Mouse (Mus musculus) G1E (cell line): ENCODE measurements at regions not wholly inside any gene's neighbourhood (a gene's known extent, or its start where the extent isn't known, plus 50 kb on each side); places are given as distances from the start of the nearest gene placed in this dataset.

Source experiments
- ATAC-seq: 2 replicates; pipeline ENCODE4 v1.8.0; 2016; ENCODE audit warnings: mild to moderate bottlenecking; ENCODE audit not compliant: insufficient number of reproducible peaks, poor library complexity, low FRiP score, severe bottlenecking; ENCODE audit errors: extremely low read depth
- DNase-seq: peaks from one replicate; pipeline ENCODE4 v3.0.0; 2012; ENCODE audit warnings: low spot score
- H3K27me3 ChIP-seq: 2 replicates; pipeline ENCODE4 v1.6.1; 2012; ENCODE audit warnings: mild to moderate bottlenecking, low read length, inconsistent platforms; ENCODE audit not compliant: insufficient read depth
- H3K36me3 ChIP-seq: replicated peaks from 2 replicates; pipeline ENCODE3; 2012; ENCODE audit warnings: mild to moderate bottlenecking, inconsistent platforms
- H3K4me1 ChIP-seq: 2 replicates; pipeline ENCODE4 v1.6.1; 2012; ENCODE audit warnings: low read depth, low read length, inconsistent platforms, mixed read lengths; ENCODE audit not compliant: insufficient read depth
- H3K4me3 ChIP-seq: 2 replicates; pipeline ENCODE4 v1.5.1; 2012; ENCODE audit warnings: low read depth, mild to moderate bottlenecking, inconsistent platforms, low read length, moderate library complexity, mixed read lengths
- H3K9me3 ChIP-seq: replicated peaks from 2 replicates; pipeline ENCODE4 v1.6.1; 2012; ENCODE audit warnings: inconsistent platforms
- CTCF ChIP-seq: IDR thresholded peaks from 2 replicates; pipeline ENCODE4 v1.5.1; 2012; ENCODE audit warnings: low read depth, low read length, inconsistent platforms, mixed read lengths
- GATA1 ChIP-seq: IDR thresholded peaks from 2 replicates; pipeline ENCODE4 v1.6.1; 2012; ENCODE audit warnings: borderline replicate concordance, low read length, inconsistent platforms, mixed read lengths
- GATA2 ChIP-seq: IDR thresholded peaks from 2 replicates; pipeline ENCODE4 v1.6.1; 2012; ENCODE audit warnings: low read depth, low read length, inconsistent platforms, borderline replicate concordance
- POLR2AphosphoS5 ChIP-seq: IDR thresholded peaks from 2 replicates; pipeline ENCODE4 v1.6.1; 2012; ENCODE audit warnings: low read depth, low read length, inconsistent platforms; ENCODE audit not compliant: insufficient replicate concordance
- TAL1 ChIP-seq: conservative IDR thresholded peaks from 2 replicates; pipeline ENCODE4 v1.6.1; 2012; ENCODE audit warnings: low read depth, low read length, inconsistent platforms, mixed read lengths

GRCm38 (mm10) chr14:54185265-54185830 is 68.6 kb downstream of the Dad1 start:
- peaks cover 5% of the 10 kb centered on the region; the same call in 1 of the 2 replicates for H3K4me1 ChIP-seq
- no peak for TF ChIP-seq GATA1
- TF ChIP-seq GATA2 = no peak
- no peak for TF ChIP-seq TAL1
- no peak for TF ChIP-seq POLR2AphosphoS5
- no peak for TF ChIP-seq CTCF
- DNase-seq (no peak), ATAC-seq (no peak)
- H3K9me3 ChIP-seq = no peaks in the 10 kb centered on the region
- H3K4me3 ChIP-seq = no peak overlapping the region
- H3K27me3 ChIP-seq = peaks cover 80% of the 10 kb centered on the region
- H3K36me3 ChIP-seq = no peaks in the 10 kb centered on the region

GRCm38 (mm10) chr14:54183873-54184272 is 70.0 kb downstream of the Dad1 start:
- Histone ChIP-seq H3K4me3 (no peak overlapping the region), H3K27me3 (peaks cover 81% of the 10 kb centered on the region), H3K9me3 (no peaks in the 10 kb centered on the region), H3K4me1 (peaks cover 5% of the 10 kb centered on the region; the same call in 1 of the 2 replicates), H3K36me3 (no peaks in the 10 kb centered on the region)
- ATAC-seq (no peak), DNase-seq (no peak)
- TF ChIP-seq GATA1 = no peak
- no peak for TF ChIP-seq TAL1
- no peak for TF ChIP-seq POLR2AphosphoS5
- TF ChIP-seq CTCF = no peak
- TF ChIP-seq GATA2 = no peak

DNA sequence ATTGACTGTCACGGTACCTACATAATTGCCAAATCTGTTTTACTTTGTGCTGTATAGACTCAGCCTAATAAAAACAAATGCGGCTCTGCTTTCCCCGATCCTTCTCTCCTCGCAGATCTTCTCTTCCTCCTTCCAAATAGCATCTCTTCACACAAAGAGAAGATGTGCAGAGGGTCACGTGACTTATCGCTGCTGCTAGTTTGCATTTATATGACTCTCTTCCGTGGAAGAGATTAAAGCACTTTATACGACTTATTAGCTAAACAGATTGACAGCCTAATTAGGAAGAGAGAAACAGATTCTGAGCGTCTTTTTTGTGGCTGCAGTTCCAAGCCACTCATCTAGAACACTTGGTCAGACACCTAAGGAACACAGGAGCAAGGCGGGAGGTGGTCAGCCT is 71.1 kb downstream of the Dad1 start:
- TF ChIP-seq GATA1 (no peak), TAL1 (no peak), POLR2AphosphoS5 (no peak), CTCF (no peak), GATA2 (no peak)
- DNase-seq (no peak), ATAC-seq (no peak)
- no peaks in the 10 kb centered on the region for H3K9me3 ChIP-seq
- H3K27me3 ChIP-seq = peaks cover 88% of the 10 kb centered on the region
- no peak overlapping the region for H3K4me3 ChIP-seq
- no peaks in the 10 kb centered on the region for H3K36me3 ChIP-seq
- H3K4me1 ChIP-seq = peaks cover 10% of the 10 kb centered on the region; the same call in 1 of the 2 replicates

DNA sequence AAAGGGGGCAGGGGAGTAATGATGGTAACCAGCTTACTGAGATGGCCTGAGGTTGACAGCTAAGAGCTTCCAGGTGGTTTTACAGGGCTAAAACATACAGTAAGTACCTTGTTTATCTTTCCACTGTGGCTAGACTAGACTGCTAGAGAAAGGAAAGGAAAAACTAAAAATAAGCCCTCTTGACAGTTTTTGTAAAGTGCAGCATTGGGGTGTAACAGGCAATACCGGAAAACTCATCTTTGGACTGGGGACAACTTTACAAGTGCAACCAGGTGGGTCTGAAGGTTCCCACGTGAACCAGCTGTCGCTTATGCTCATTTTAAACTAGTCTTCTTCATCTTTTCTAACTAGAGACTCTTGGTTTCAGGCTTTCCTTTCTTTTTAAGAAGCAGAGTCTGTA is 72.6 kb downstream of the Dad1 start:
- no peaks in the 10 kb centered on the region for H3K36me3 ChIP-seq

DNA sequence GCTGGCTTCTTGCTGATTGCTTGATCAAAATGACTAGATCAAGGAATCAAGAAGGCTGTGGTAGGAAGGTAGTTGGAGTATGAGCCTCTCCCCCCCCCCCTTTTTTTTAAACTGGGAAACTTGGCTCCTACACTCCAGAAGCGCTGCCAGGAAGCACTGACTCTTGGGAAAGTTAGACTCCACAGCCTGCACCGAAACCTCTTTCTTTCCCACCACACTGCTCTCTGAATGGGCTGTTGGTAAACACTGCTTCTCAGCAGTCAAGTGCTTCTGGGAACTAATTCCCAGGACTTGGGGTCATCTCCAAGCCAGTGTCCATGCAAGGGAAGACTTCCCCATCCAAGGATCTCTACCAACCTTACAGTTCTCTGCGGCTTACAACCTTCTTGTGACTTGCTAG is 73.2 kb downstream of the Dad1 start:
- Histone ChIP-seq H3K4me3 (no peak overlapping the region), H3K9me3 (no peaks in the 10 kb centered on the region), H3K4me1 (peaks cover 24% of the 10 kb centered on the region), H3K36me3 (no peaks in the 10 kb centered on the region), H3K27me3 (peaks cover 81% of the 10 kb centered on the region)
- TF ChIP-seq POLR2AphosphoS5 (no peak), CTCF (no peak), GATA1 (no peak)
- DNase-seq = no peak
- no peak for ATAC-seq

More for the DNA sequence above, 72.6 kb downstream of the Dad1 start:
- ATAC-seq = no peak
- peaks cover 18% of the 10 kb centered on the region for H3K4me1 ChIP-seq
- no peaks in the 10 kb centered on the region for H3K9me3 ChIP-seq
- DNase-seq = no peak
- no peak overlapping the region for H3K4me3 ChIP-seq
- no peak for TF ChIP-seq GATA2
- H3K27me3 ChIP-seq = peaks cover 81% of the 10 kb centered on the region

- Histone ChIP-seq H3K4me3 (no peak overlapping the region), H3K9me3 (no peaks in the 10 kb centered on the region), H3K36me3 (no peaks in the 10 kb centered on the region), H3K27me3 (peaks cover 82% of the 10 kb centered on the region), H3K4me1 (peaks cover 27% of the 10 kb centered on the region)
- no peak for DNase-seq
- TF ChIP-seq POLR2AphosphoS5 (no peak), GATA2 (no peak), TAL1 (no peak), CTCF (no peak), GATA1 (no peak)
- no peak for ATAC-seq
Measured at GRCm38 (mm10) chr14:54180271-54180670, 73.6 kb downstream of the Dad1 start.

DNA sequence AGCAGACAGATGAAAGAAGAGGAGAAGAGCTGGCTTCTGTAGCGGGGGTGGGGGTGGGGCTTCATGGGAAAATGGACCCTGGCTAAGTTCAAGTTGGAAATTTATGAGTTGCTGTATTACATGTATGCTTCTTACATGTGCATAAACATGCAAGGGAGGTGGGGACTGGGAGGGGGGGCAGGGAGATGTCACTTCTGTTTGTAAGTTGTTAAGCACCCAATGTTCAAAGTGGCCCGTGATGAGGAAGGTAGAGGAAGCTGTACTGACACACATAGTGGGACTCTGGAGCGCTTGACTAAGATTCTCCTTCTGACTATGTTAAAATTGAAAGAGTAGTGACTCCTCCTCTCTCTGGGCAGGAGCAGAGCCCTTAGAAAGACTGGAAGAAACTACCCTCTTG is 75.0 kb downstream of the Dad1 start:
- Histone ChIP-seq H3K4me1 (peaks cover 35% of the 10 kb centered on the region), H3K4me3 (no peak overlapping the region), H3K36me3 (no peaks in the 10 kb centered on the region), H3K27me3 (peaks cover 84% of the 10 kb centered on the region), H3K9me3 (no peaks in the 10 kb centered on the region)
- ATAC-seq (no peak), DNase-seq (no peak)
- no peak for TF ChIP-seq CTCF
- TF ChIP-seq TAL1 = no peak
- no peak for TF ChIP-seq GATA2
